Mouse (Mus musculus): ENCODE data around the gene Zbed3.

- TF ChIP-seq POLR2AphosphoS2 (IDR thresholded peaks at IDR 0.05; ENCODE audit: insufficient read length, low read depth) (no peak), POLR2A (IDR thresholded peaks at IDR 0.05; ENCODE audit: insufficient read length, low read depth) (no peak)
Observed at GRCm38 (mm10) chr13:95299956-95300355, 23.5 kb upstream of the Zbed3 start.

All from myocyte (in vitro differentiated cells).